Mouse (Mus musculus) heart, postnatal 0 days (tissue): Measurements from ENCODE around the gene Fcrl5. TPM values are rescaled to one million over a fixed set of nuclear protein-coding genes. Genes with fewer than 3 reads are reported as not detected.

Source experiments
- ATAC-seq: fragments of 200-750 bp; cut with Nextera tagmentation; 2 replicates; pipeline ENCODE4 v1.8.0; 2017; ENCODE audit warnings: low read depth, moderate number of reproducible peaks, moderate library complexity; ENCODE audit not compliant: insufficient read depth
- DNase-seq: peaks from one replicate; pipeline ENCODE4 v3.0.0-alpha.2; 2016; ENCODE audit warnings: low spot score
- H3K27ac ChIP-seq: fragments of 300-500 bp; sonication (generic); 2 replicates; pipeline ENCODE4 v1.5.1; 2014; ENCODE audit warnings: low read depth, mild to moderate bottlenecking
- H3K27me3 ChIP-seq: fragments of 300-500 bp; sonication (generic); 2 replicates; pipeline ENCODE4 v1.6.1; 2014; ENCODE audit warnings: low read length, mixed read lengths; ENCODE audit not compliant: control insufficient read depth, insufficient read depth
- H3K36me3 ChIP-seq: fragments of 300-500 bp; sonication (generic); replicated peaks from 2 replicates; pipeline ENCODE4 v1.6.1; 2014; ENCODE audit warnings: low read length, mixed read lengths; ENCODE audit not compliant: control insufficient read depth, insufficient read depth
- H3K4me1 ChIP-seq: fragments of 300-500 bp; sonication (generic); 2 replicates; pipeline ENCODE4 v1.6.1; 2014; ENCODE audit warnings: antibody characterized with exemption; ENCODE audit not compliant: control insufficient read depth, insufficient read depth
- H3K4me2 ChIP-seq: fragments of 300-500 bp; sonication (generic); 2 replicates; pipeline ENCODE4 v1.6.1; 2014; ENCODE audit warnings: low read depth, mild to moderate bottlenecking, low read length, moderate library complexity
- H3K4me3 ChIP-seq: fragments of 300-500 bp; sonication (generic); 2 replicates; pipeline ENCODE4 v1.5.1; 2014; ENCODE audit warnings: low read depth, low read length
- H3K9ac ChIP-seq: fragments of 300-500 bp; sonication (generic); replicated peaks from 2 replicates; pipeline ENCODE4 v1.6.1; 2014; ENCODE audit warnings: low read depth, low read length, mixed read lengths
- H3K9me3 ChIP-seq: fragments of 300-500 bp; sonication (generic); replicated peaks from 2 replicates; pipeline ENCODE4 v1.6.1; 2016; ENCODE audit warnings: low read length; ENCODE audit not compliant: control insufficient read depth
- CTCF ChIP-seq: IDR thresholded peaks from 2 replicates; pipeline ENCODE4 v1.5.1; 2016; ENCODE audit warnings: antibody characterized with exemption, control low read depth, low read depth
- EP300 ChIP-seq: IDR thresholded peaks from 2 replicates; pipeline ENCODE4 v1.6.1; 2016; ENCODE audit warnings: antibody characterized with exemption, low read depth
- WGBS: fragments of 180-500 bp; shearing (Covaris S2); extraction: QIAGEN DNeasy Blood & Tissue Kit; methylation state at CpG from one replicate; pipeline ENCODE4 v1.1.7; 2014; 5-methylcytosine and 5-hydroxymethylcytosine counted together
- polyA plus RNA-seq: library from polyadenylated mRNA; unstranded; fragments of >200 nt; fragmentation: Nextera tagmentation; extraction: Ambion mirVana; gene quantifications from 2 replicates; pipeline ENCODE4 v1.2.1, GENCODE M21; 2015
- total RNA-seq: library from RNA; depleted of rRNA; stranded (reverse); fragments of >200 nt; gene quantifications from 2 replicates; pipeline ENCODE4 v1.2.3, GENCODE M21; 2014; ENCODE audit warnings: low replicate concordance

Fcrl5 gene
- total and polyA plus RNA-seq, 2 experiments from 2014 or later = not detected

GRCm38 (mm10) chr3:87501151-87501550 is 65.6 kb downstream of the Fcrl5 start:
- Histone ChIP-seq H3K36me3 (no peaks in the 10 kb centered on the region), H3K27me3 (0 out of 2 replicates have a peak, but pooled peaks cover 10% of the 10 kb centered on the region), H3K4me1 (no peaks in the 10 kb centered on the region), H3K9me3 (no peaks in the 10 kb centered on the region), H3K9ac (no peak overlapping the region), H3K4me2 (no peak overlapping the region), H3K4me3 (no peak overlapping the region), H3K27ac (no peak overlapping the region)
- 39% methylated on average over 8 of the region's 8 CpGs for WGBS
- ATAC-seq (no peak), DNase-seq (no peak)
- TF ChIP-seq EP300 (no peak), CTCF (no peak)

GRCm38 (mm10) chr3:87502771-87503170 is 67.2 kb downstream of the Fcrl5 start:
- no peak for TF ChIP-seq CTCF
- Histone ChIP-seq H3K4me3 (no peak overlapping the region), H3K27me3 (0 out of 2 replicates have a peak, but pooled peaks cover 10% of the 10 kb centered on the region), H3K9ac (no peak overlapping the region), H3K9me3 (no peaks in the 10 kb centered on the region), H3K27ac (no peak overlapping the region), H3K36me3 (no peaks in the 10 kb centered on the region), H3K4me2 (no peak overlapping the region), H3K4me1 (no peaks in the 10 kb centered on the region)
- 87% methylated on average over 6 of the region's 6 CpGs for WGBS
- no peak for DNase-seq
- no peak for ATAC-seq

GRCm38 (mm10) chr3:87504330-87504729 is 68.8 kb downstream of the Fcrl5 start:
- no peak for TF ChIP-seq EP300
- TF ChIP-seq CTCF = peak; percentile 82
- H3K27me3 ChIP-seq = 0 out of 2 replicates have a peak, but pooled peaks cover 10% of the 10 kb centered on the region
- no peak overlapping the region for H3K27ac ChIP-seq
- ATAC-seq (no peak), DNase-seq (peak; percentile 37)
- WGBS = 27% methylated on average over 7 of the region's 7 CpGs
- no peak overlapping the region for H3K9ac ChIP-seq
- H3K4me2 ChIP-seq = no peak overlapping the region
- H3K9me3 ChIP-seq = no peaks in the 10 kb centered on the region
- no peaks in the 10 kb centered on the region for H3K36me3 ChIP-seq
- H3K4me3 ChIP-seq = no peak overlapping the region
- H3K4me1 ChIP-seq = peaks cover 6% of the 10 kb centered on the region

GRCm38 (mm10) chr3:87504749-87505425 is 69.3 kb downstream of the Fcrl5 start:
- ATAC-seq (no peak), DNase-seq (no peak)
- WGBS = 49% methylated on average over 4 of the region's 4 CpGs
- no peak overlapping the region for H3K4me2 ChIP-seq
- no peak overlapping the region for H3K4me3 ChIP-seq
- no peak overlapping the region for H3K9ac ChIP-seq
- peaks cover 9% of the 10 kb centered on the region for H3K4me1 ChIP-seq
- no peak overlapping the region for H3K27ac ChIP-seq
- no peaks in the 10 kb centered on the region for H3K9me3 ChIP-seq
- H3K27me3 ChIP-seq = 0 out of 2 replicates have a peak, but pooled peaks cover 10% of the 10 kb centered on the region
- no peaks in the 10 kb centered on the region for H3K36me3 ChIP-seq
- TF ChIP-seq EP300 (no peak), CTCF (no peak)

- ATAC-seq (no peak), DNase-seq (no peak)
- WGBS = 62% methylated on average over 12 of the region's 12 CpGs
- Histone ChIP-seq H3K36me3 (no peaks in the 10 kb centered on the region), H3K4me3 (no peak overlapping the region), H3K27ac (no peak overlapping the region), H3K27me3 (0 out of 2 replicates have a peak, but pooled peaks cover 1% of the 10 kb centered on the region), H3K4me2 (no peak overlapping the region), H3K9me3 (no peaks in the 10 kb centered on the region), H3K4me1 (peaks cover 9% of the 10 kb centered on the region), H3K9ac (no peak overlapping the region)
- no peak for TF ChIP-seq CTCF
- TF ChIP-seq EP300 = no peak
Measured at GRCm38 (mm10) chr3:87506456-87507416, 71.2 kb downstream of the Fcrl5 start.
